In the genomic region with DNA sequence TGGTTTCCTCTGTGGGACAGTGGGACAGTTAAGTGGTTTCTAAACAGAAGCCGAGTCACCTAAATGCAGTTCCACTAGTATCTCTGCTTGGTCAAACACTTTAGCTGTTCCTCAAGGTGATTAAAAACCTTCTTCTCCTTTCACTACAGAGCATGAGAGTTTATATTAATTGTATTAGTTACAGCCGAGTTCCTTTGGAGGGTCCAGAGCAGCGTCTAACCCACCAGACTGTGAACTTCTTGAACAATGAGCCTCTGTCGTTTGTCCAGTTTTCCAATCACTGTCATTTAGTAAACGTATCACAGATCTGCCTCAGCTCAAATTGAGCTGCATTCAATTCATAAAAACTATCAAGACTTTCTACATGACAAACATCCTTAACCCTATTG, we compare ENCODE assay signal across 21 mouse cellular contexts.
"Had no signal": no experiment of that assay in that cellular context is flagged by ENCODE, and none has a peak within 500 bp of the region (broad histone marks: within the 10 kb centered on the region; RNA-seq: fewer than 3 reads in every experiment).

No protein-coding gene starts in this region.

- ATAC-seq: liver, postnatal 0 days; lung, postnatal 0 days; midbrain, embryonic 15.5 days had no signal

- H3K4me1 ChIP-seq: liver, embryonic 15.5 days; lung, embryonic 15.5 days; megakaryocyte, embryonic 14.5 days; midbrain, embryonic 15.5 days; neural tube, embryonic 15.5 days had no signal

- H3K27ac ChIP-seq: liver, embryonic 15.5 days; lung, embryonic 15.5 days; macrophage; midbrain, embryonic 13.5 days; midbrain, embryonic 15.5 days; neural tube, embryonic 15.5 days had no signal

- DNase-seq: liver, postnatal 0 days; lung, adult 2 months; lung, postnatal 14 days; lung, postnatal 36 days; right cerebral cortex, adult 18-20 months; right cerebral cortex, postnatal 25 days; right cerebral cortex, postnatal 4 days; spleen, adult 18-20 months; thymus, adult 18-20 months; thymus, postnatal 25 days; thymus, postnatal 4 days had no signal

- H3K27me3 ChIP-seq: liver, embryonic 15.5 days; lung, embryonic 15.5 days; megakaryocyte, embryonic 14.5 days; midbrain, embryonic 13.5 days; midbrain, embryonic 15.5 days; neural tube, embryonic 13.5 days; neural tube, embryonic 15.5 days had no signal

- H3K9ac ChIP-seq: liver, embryonic 15.5 days; liver, postnatal 0 days; lung, embryonic 15.5 days; midbrain, embryonic 13.5 days; midbrain, embryonic 15.5 days; neural tube, embryonic 13.5 days; neural tube, embryonic 15.5 days had no signal

- H3K9me3 ChIP-seq: liver, embryonic 15.5 days; lung, embryonic 15.5 days; midbrain, embryonic 13.5 days; midbrain, embryonic 15.5 days; neural tube, embryonic 13.5 days; neural tube, embryonic 15.5 days had no signal

- H3K4me2 ChIP-seq: liver, embryonic 15.5 days; lung, embryonic 15.5 days; midbrain, embryonic 11.5 days; midbrain, embryonic 15.5 days; neural tube, embryonic 13.5 days; neural tube, embryonic 15.5 days had no signal

- H3K4me3 ChIP-seq: liver, embryonic 15.5 days; lung, embryonic 15.5 days; megakaryocyte, embryonic 14.5 days; midbrain, embryonic 13.5 days; midbrain, embryonic 15.5 days; neural tube, embryonic 13.5 days; neural tube, embryonic 15.5 days had no signal

- H3K36me3 ChIP-seq: liver, embryonic 15.5 days; lung, embryonic 15.5 days; midbrain, embryonic 13.5 days; midbrain, embryonic 15.5 days; neural tube, embryonic 13.5 days; neural tube, embryonic 15.5 days had no signal
